Mouse (Mus musculus) retina, postnatal 1 day (tissue): ENCODE measurements around the gene Rras2.

Experiments
- DNase-seq: peaks from one replicate; pipeline ENCODE4 v3.0.0-alpha.2; 2012

The Rras2 gene

DNA sequence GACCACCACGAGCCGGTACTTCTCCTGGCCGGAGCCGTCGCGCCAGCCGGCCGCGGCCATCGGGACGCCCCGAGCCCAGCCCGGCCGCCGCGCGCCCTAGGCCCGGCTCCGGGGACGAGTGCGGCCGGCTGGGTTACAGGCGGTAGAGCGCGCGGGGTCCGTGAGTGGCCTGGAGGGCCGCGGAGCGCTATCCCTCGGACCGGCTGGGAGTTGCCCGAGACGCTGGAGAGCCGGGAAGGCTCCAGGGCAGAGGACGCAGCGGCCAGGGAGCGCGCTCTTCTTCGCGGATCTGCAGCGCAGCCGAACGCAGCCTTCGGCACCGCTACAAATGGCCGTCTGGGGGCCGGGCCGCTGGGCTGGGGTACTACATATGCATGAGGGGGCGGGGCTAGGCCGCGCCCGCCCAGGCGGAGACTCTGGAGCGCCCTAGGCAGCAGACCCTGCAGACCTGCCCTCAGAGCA is at the start of gene Rras2:
TSS of gene Rras2 (minus strand) at position 338 of the 462 bp plus-strand sequence.
- peak; percentile 93 for DNase-seq

DNA sequence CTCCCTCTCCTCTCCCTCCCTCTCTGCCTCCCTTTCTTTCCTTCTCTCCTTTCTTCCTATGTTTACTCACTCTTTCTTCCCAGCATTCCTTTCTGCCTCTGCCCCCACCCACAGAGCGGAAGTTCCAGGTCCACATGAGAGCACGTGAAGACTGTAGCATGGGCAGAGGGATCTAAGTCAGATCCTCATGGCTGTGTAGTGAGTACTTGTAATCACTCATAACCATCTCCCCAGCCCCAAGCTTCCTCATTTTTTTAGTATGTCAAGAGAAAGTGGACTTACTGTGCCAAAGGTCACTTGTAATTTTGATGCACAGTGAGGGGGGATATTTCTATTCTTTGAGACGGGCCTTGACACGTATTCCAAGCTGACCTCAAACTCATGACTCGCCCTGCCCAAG is 45.4 kb upstream of the Rras2 start:
- DNase-seq: no peak

GRCm38 (mm10) chr7:114161101-114161500 is 43.5 kb upstream of the Rras2 start:
- no peak for DNase-seq

- no peak for DNase-seq
Observed at GRCm38 (mm10) chr7:114157716-114158278, 40.2 kb upstream of the Rras2 start.

DNA sequence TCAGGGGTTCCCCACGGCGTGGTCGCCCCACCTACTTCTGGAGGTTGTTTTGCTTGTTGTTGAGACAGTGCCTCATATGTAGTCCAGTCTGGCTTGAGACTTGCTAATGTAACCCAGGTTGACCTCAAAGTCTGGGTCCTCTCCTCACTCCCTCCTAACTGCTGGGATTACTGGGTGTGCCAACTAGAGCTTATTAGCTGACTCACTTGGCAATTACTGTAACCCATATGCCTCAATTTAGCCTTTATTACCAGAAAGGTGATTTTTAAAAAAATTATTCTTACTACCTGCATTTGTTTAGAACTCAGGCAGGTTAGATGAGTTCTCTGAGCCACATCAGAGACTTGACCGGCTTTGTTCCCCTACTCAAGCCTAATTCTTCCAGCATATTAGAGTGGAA is 38.8 kb upstream of the Rras2 start:
- DNase-seq: no peak

DNA sequence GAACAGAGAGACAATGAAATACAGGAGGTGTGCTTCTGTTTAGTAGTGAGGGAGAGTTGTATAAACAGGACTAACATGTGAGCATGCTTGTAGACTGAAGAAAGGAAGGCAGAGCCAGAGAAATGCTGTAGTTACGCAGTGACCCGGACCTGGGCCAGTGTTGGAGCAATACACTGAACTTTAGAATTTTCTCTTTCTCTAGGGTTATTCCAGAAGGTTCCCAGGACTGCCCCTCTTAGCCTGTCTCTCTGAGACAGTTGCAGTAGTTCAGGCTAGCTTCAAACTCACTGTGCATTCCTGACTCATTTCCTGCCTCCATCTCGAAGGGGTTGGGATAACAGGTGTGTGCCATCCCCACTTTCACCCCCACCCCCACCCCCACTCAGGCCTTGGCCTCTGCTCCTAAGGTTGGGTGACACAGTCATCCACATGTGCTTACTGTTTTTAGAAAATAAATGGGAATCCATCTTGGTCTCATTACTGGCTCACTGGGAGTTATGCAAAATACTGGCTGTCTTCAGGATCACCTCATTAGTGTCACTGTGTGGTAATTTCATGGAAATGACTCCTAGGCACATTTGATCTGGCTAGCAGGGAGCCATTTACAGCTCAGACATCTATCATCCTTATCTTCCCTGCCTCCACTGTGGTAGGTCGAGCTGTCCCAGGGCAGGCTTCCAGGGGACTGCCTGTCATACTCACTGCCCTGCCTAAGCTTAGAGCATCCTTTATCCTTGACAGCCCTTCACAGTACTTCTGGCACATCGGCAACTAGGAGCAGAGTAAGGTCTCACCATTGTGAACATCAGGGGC is 37.7 kb upstream of the Rras2 start:
- no peak for DNase-seq

DNA sequence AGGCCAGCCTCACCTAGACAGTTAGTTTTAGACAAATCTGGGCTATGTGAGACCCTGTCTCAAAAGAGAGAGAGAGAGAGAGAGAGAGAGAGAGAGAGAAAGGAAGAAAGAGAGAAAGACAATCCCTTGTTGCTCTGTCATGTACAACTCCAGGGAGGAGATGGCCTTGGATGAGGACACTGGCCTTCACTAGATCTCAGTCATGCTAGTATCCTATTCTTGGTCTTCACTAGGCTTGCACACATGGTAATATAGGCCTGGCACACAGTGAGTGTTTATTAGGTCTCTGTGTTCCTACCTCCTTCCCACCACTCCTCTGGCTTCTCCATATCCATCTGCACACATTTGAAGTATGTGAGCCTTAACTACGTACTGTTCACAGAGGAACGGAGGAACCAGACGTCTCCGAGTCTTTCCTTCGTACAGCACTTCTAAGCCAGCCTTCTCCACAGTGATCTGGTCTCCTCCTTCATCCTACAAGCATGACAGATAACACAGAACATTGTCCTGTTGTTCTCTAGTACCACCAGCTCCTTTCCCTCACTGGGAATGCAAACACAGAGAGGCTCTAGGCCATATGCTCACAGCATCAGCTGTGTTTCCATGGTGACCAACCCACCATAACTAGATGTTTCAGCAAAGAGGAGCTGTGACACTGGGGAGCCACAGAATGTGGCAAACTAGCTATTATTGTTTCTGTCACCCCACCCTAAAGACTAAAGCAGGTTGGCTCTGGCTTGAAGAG is 33.6 kb upstream of the Rras2 start:
- peak; percentile 10 for DNase-seq

DNA sequence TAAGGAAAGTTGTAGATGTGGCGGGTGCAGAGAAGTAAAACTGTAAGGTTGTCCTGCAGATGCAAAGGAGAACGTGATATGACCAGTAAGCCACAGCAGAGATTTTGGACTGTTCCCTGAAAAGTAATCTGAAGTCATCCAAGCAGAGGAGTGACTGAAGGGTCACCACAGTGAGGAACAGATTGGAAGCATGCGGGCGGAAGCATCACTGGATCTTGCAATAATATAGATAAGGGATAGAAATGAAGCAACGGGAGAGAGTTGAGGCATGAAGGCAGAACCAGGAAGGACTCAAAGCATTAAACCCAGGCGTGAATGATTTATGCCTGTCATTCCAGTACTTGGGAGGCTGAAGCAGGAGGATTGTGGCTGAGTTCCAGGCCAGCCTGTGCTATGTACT is 32.0 kb upstream of the Rras2 start:
- no peak for DNase-seq

DNA sequence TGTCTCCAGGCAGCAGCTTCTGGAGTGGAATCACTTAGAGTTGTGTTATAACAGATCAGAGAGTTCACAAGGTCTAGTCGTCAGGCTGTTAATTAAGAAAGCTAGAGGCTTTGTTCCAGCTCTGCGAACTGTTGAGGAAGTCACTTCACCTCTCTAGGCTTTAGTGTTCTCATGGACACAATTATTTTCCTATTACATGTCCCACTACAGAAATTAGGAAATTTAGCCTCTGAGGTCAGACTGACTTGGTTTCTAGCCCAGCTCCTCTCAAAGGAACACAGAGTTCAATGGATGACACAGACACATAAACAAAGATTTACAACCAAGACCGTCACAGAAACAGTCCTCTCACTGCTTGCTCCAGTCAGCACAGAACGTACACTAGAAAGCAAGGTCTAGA is 31.6 kb upstream of the Rras2 start:
- no peak for DNase-seq

GRCm38 (mm10) chr7:114145841-114146240 is 28.3 kb upstream of the Rras2 start:
- no peak for DNase-seq

DNA sequence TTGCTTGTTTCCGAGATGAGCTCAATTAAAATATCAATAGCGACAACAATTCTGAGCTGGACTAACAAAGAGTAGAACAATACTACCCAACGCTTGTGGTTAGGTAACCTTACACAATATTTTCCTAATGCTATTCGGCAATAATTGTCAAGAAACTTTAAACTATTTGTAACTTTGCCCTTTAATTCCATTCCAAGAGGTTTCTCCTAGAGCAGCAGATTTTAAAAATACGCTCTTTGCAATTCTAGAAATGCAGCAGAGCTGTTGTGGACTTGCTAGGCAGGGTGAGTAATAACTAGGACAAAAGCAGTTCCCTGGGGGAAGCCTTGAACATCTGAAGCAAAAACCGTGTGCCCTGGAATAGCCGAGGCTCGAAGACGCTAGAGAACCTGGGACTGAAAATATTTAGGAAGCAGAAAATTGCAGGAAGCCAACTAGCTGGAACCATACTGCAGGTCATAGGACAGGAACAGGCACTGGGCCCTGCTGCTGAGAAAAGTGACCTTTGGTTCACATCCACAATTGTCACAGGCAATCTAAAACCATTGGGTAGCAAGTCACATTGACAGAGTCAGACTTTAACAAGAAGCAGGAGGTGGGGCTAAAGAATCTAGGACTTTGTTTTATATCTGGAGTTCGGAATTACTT is 24.7 kb upstream of the Rras2 start:
- no peak for DNase-seq

GRCm38 (mm10) chr7:114140026-114140425 is 22.4 kb upstream of the Rras2 start:
- DNase-seq: no peak

GRCm38 (mm10) chr7:114139400-114139799 is 21.8 kb upstream of the Rras2 start:
- no peak for DNase-seq

DNA sequence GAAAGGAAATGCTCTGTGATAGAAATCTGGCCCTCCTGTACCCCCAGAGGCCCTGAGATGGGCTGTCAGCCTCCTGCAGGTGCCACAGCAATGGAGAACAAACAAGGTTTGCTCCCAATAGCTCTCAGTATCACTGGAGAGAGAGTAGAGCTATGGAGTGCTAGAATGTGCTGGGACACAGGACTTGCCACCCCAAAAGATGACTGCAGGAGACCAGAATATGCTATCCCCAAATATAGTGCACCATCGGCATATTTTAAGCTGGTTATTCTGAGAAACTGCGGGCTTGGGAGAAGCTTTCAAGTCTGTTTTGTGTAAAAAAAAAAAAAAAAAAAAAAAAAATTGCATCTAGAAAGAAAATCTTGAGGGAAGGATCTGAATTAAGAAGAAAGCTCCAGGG is 20.7 kb upstream of the Rras2 start:
- no peak for DNase-seq

DNA sequence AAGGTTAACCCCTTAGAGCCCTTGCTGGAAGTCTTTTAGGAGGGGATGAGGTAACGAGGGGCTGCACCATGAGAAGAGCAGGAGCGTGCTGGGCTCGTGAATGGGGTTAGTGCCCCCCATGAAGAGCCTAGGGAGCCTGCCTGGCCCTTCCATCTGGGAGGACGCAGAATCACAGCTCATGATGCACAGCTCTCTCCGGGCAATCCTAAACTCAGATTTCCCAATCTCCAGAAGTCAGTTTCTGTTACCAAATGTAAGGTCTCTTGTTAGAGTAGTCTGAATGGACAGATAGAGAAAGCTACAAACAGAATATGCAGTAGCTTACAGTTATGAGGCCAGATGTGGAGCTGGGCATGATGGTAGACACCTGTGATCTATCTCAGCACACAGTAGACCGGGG is 17.6 kb upstream of the Rras2 start:
- no peak for DNase-seq

DNA sequence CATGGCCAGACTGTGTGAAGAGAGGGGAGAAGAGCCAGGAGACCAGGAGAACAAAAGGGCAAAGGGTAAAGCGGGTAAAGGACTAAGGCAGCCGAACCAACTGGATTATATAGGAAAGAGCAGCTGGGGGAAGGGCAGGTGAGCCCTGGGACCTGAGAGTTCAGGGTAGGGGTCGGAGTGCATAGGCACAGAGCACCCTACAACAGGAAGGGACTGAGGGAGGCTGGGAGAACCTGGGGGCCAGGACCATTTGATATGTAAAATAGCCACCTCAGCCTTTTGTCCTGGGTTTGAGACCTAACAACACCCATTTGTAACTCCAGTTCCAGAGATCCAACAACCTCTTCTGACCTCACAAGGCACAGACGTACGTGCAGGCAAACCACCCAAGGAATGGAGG is 16.4 kb upstream of the Rras2 start:
- DNase-seq: no peak

- DNase-seq: no peak
Observed at GRCm38 (mm10) chr7:114132316-114132715, 14.7 kb upstream of the Rras2 start.

DNA sequence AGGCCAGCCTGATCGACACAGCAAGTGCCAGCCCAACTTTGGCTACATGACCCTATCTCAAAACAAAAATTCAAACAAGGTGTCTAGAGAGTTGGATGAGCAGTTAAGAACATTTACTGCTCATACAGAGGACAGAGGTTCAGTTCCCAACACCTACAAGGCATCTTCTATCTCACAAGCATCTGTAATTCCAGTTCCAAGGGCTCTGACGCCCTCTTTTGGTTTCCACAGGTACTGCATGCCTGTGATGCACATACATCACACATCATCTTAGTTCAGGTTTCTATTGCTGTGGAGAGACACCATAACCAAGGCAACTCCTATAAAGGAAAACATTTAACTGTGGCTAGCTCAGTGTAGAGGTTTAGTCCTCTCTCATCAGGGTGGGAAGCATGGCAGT is 11.7 kb upstream of the Rras2 start:
- DNase-seq: no peak

DNA sequence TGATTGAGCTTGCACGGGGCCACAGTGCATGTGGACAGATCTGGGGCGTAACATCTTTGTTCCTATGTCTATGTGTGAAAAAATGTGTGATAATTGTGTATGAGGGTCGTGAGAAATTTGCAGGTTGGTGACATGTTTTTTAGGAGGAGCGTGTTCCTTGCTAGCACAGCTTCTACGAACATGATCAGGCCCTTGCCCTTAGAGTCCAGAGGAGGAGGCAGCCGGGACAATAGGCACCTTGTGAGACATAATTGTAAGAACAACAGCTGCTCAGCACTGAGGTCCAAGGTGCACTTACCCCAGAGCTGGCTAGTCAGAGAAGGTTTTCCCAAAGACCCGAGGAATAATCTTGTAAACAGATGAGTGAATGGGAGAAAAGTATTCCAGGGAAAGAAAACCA is 599 bp upstream of the Rras2 start:
- DNase-seq: peak; percentile 21

DNA sequence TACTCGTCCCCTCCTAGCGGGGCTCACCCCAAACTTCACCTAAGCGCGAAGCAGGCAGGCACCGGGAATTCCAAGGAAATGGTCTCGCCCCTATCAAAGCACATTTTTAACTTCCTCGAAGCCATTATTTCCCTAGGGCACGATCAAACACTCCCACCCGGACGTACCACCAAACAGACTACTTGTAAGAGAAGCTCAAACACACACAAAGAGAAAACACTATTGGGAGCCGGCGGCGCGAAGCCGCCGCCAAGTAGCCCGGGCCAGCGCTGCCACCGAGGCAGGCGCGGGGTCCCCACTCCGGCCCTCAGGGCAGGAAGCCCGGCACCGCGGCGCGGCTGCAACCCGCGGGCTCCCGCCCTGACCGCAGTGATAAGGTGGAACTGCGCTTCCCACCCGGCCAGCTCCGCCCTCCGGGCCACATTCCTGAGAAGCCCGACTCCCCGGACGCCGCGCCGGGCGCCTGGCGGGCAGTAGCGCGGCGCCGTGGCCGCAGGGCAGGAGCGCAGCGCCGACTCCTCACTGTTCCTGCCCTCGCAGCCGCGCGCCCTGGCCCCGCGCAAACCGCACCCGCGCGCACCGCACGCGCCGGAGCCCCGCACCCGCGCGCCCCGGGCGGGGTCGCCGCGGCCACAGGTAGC is 750 bp downstream of the Rras2 start:
- DNase-seq: peak; percentile 76

GRCm38 (mm10) chr7:114115961-114116360 is 1.6 kb downstream of the Rras2 start:
- DNase-seq: no peak

DNA sequence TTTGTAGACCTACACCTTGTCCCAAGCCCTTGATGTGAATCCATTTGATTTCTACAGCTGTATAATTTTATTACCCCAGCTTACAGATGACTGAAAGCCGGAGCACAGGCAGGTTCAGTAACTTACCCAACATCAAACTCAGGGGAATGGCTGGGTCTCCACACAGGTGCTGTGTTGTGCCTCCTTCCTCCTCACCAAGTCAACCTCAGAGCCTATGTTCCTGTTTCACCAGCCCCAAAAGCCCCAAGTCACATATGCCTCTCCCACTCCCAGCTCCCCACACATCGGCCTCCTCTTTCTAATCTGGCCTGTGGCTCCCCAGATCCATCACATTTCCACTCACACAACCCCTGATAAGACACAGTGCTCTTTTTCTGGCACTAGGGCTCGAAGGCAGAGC is 2.6 kb downstream of the Rras2 start:
- no peak for DNase-seq

DNA sequence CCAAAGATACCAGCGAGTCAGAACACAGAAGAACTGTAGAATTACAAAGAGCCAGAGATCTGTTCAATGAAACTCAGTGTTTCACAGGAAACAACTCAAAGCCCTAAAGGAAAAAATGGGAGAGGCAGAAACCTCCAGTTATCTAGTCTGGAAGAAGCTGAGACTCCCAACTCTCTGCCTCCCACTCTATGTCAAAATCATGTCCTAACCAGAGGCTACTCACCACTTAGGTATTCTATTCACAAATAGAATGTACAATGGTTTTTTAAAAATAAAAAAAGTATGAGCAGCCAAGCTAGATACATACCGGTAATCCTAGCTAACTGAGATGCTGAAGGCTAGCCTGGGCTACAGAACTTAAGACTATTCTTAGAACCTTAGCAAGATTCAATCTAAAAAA is 3.3 kb downstream of the Rras2 start:
- no peak for DNase-seq
